ENCODE assay signal across 13 mouse cellular contexts in genomic region chr7:25804792-25805191, GRCm38 (mm10). TPM values are rescaled to one million over a fixed set of nuclear protein-coding genes. Genes with fewer than 3 reads are reported as not detected.
A peak's percentile ranks its signal among the peaks of the same experiment; 100 is the strongest.
DNase-seq lines count a peak whose midpoint lies in the region; ATAC-seq and TF ChIP-seq lines count a peak whose summit lies in the region.
"Had no signal": no experiment of that assay in that cellular context is flagged by ENCODE, and none has a peak within 500 bp of the region (broad histone marks: within the 10 kb centered on the region; RNA-seq: fewer than 3 reads in every experiment).

No protein-coding gene starts in this region.

- no peak overlapping the region for H3K9ac ChIP-seq in heart, embryonic 15.5 days
- H3K9ac ChIP-seq in midbrain, embryonic 14.5 days (replicated peaks; ENCODE audit: low read length) = no peak overlapping the region
- no peak overlapping the region for H3K9ac ChIP-seq in midbrain, postnatal 0 days (replicated peaks; ENCODE audit: low read length, poor library complexity, severe bottlenecking)
- H3K9ac ChIP-seq in forebrain, postnatal 0 days = no peak overlapping the region
- no peak overlapping the region for H3K9ac ChIP-seq in hindbrain, postnatal 0 days (replicated peaks; ENCODE audit: low read length)
- H3K9ac ChIP-seq: hindbrain, embryonic 15.5 days; midbrain, embryonic 13.5 days; neural tube, embryonic 15.5 days had no signal

- no peak for ATAC-seq in heart, embryonic 15.5 days (replicated peaks; ENCODE audit: insufficient number of reproducible peaks, insufficient read depth, low FRiP score, low read depth)
- no peak for ATAC-seq in midbrain, embryonic 14.5 days (ENCODE audit: low FRiP score, low TSS enrichment)
- no peak for ATAC-seq in midbrain, postnatal 0 days (ENCODE audit: low FRiP score)
- no peak for ATAC-seq in forebrain, postnatal 0 days
- no peak for ATAC-seq in hindbrain, postnatal 0 days
- ATAC-seq: lung, postnatal 0 days had no signal

- H3K4me2 ChIP-seq in heart, embryonic 15.5 days = no peak overlapping the region
- H3K4me2 ChIP-seq in midbrain, embryonic 14.5 days (ENCODE audit: low read length) = no peak overlapping the region
- H3K4me2 ChIP-seq in midbrain, postnatal 0 days (ENCODE audit: low read depth, low read length, poor library complexity, severe bottlenecking) = no peak overlapping the region
- no peak overlapping the region for H3K4me2 ChIP-seq in forebrain, postnatal 0 days (ENCODE audit: low read depth)
- no peak overlapping the region for H3K4me2 ChIP-seq in hindbrain, postnatal 0 days (ENCODE audit: low read depth, low read length)

- DNase-seq in heart, postnatal 10 days = no peak
- peak; percentile 7 for DNase-seq in midbrain, embryonic 14.5 days
- no peak for DNase-seq in midbrain, postnatal 0 days (ENCODE audit: low spot score)
- DNase-seq in limb, embryonic 10.5 days (ENCODE audit: low spot score) = no peak
- no peak for DNase-seq in forebrain, postnatal 0 days
- DNase-seq in hindbrain, postnatal 0 days (ENCODE audit: low spot score) = no peak

- peaks cover 22% of the 10 kb centered on the region for H3K4me1 ChIP-seq in heart, embryonic 15.5 days (replicated peaks)
- H3K4me1 ChIP-seq in midbrain, embryonic 14.5 days (ENCODE audit: control insufficient read depth, insufficient read depth, low read length) = no peaks in the 10 kb centered on the region
- H3K4me1 ChIP-seq in midbrain, postnatal 0 days (ENCODE audit: insufficient read depth, low read length) = 0 out of 2 replicates have a peak, but pooled peaks cover 2% of the 10 kb centered on the region
- peaks cover 22% of the 10 kb centered on the region for H3K4me1 ChIP-seq in limb, embryonic 10.5 days
- H3K4me1 ChIP-seq in forebrain, postnatal 0 days (ENCODE audit: insufficient read depth) = peaks cover 3% of the 10 kb centered on the region; the same call in 1 of the 2 replicates
- H3K4me1 ChIP-seq in hindbrain, postnatal 0 days (ENCODE audit: insufficient read depth, low read length) = 0 out of 2 replicates have a peak, but pooled peaks cover 5% of the 10 kb centered on the region

- H3K4me3 ChIP-seq in heart, embryonic 15.5 days = no peak overlapping the region
- H3K4me3 ChIP-seq in midbrain, embryonic 14.5 days (replicated peaks; ENCODE audit: low read depth, low read length) = no peak overlapping the region
- no peak overlapping the region for H3K4me3 ChIP-seq in midbrain, postnatal 0 days (ENCODE audit: low read depth, low read length)
- no peak overlapping the region for H3K4me3 ChIP-seq in limb, embryonic 10.5 days
- H3K4me3 ChIP-seq in forebrain, postnatal 0 days (ENCODE audit: low read depth, low read length) = no peak overlapping the region
- no peak overlapping the region for H3K4me3 ChIP-seq in hindbrain, postnatal 0 days (ENCODE audit: low read length)
- H3K4me3 ChIP-seq: hindbrain, embryonic 15.5 days; midbrain, embryonic 13.5 days; myocyte; neural tube, embryonic 15.5 days had no signal

- intact Hi-C loops in heart, postnatal 10 days (cut with DNase I) = loop anchor here (1.0 to 5.0 kb wide), 2 partner anchors 48 to 117 kb away; partner anchors contain the start of gene Tgfb1

- WGBS in heart, embryonic 15.5 days = 38% methylated on average over 4 of the region's 4 CpGs
- 81% methylated on average over 4 of the region's 4 CpGs for WGBS in midbrain, embryonic 14.5 days
- 77% methylated on average over 4 of the region's 4 CpGs for WGBS in midbrain, postnatal 0 days
- WGBS in limb, embryonic 10.5 days = 87% methylated on average over 4 of the region's 4 CpGs
- 76% methylated on average over 4 of the region's 4 CpGs for WGBS in forebrain, postnatal 0 days
- 76% methylated on average over 4 of the region's 4 CpGs for WGBS in hindbrain, postnatal 0 days

- no peaks in the 10 kb centered on the region for H3K36me3 ChIP-seq in heart, embryonic 15.5 days
- H3K36me3 ChIP-seq in midbrain, embryonic 14.5 days (ENCODE audit: control insufficient read depth, insufficient read depth, low read length) = no peaks in the 10 kb centered on the region
- no peaks in the 10 kb centered on the region for H3K36me3 ChIP-seq in midbrain, postnatal 0 days (ENCODE audit: insufficient read depth, low read length)
- H3K36me3 ChIP-seq in limb, embryonic 10.5 days = no peaks in the 10 kb centered on the region
- no peaks in the 10 kb centered on the region for H3K36me3 ChIP-seq in forebrain, postnatal 0 days (ENCODE audit: insufficient read depth)
- no peaks in the 10 kb centered on the region for H3K36me3 ChIP-seq in hindbrain, postnatal 0 days (ENCODE audit: insufficient read depth, low read length)
- H3K36me3 ChIP-seq: embryonic facial prominence, embryonic 10.5 days; hindbrain, embryonic 15.5 days; midbrain, embryonic 13.5 days; neural tube, embryonic 15.5 days had no signal

- H3K9me3 ChIP-seq in heart, embryonic 15.5 days (replicated peaks) = no peaks in the 10 kb centered on the region
- no peaks in the 10 kb centered on the region for H3K9me3 ChIP-seq in midbrain, embryonic 14.5 days (ENCODE audit: control insufficient read depth, low read length)
- no peaks in the 10 kb centered on the region for H3K9me3 ChIP-seq in midbrain, postnatal 0 days (ENCODE audit: low read length)
- no peaks in the 10 kb centered on the region for H3K9me3 ChIP-seq in limb, embryonic 10.5 days (replicated peaks)
- no peaks in the 10 kb centered on the region for H3K9me3 ChIP-seq in forebrain, postnatal 0 days (ENCODE audit: low read length)
- no peaks in the 10 kb centered on the region for H3K9me3 ChIP-seq in hindbrain, postnatal 0 days (ENCODE audit: low read length)
- H3K9me3 ChIP-seq: embryonic facial prominence, embryonic 10.5 days; hindbrain, embryonic 15.5 days; midbrain, embryonic 13.5 days; neural tube, embryonic 15.5 days had no signal

- H3K27me3 ChIP-seq in heart, embryonic 15.5 days = no peaks in the 10 kb centered on the region
- no peaks in the 10 kb centered on the region for H3K27me3 ChIP-seq in midbrain, embryonic 14.5 days (ENCODE audit: control insufficient read depth, insufficient read depth, low read length)
- no peaks in the 10 kb centered on the region for H3K27me3 ChIP-seq in midbrain, postnatal 0 days (ENCODE audit: insufficient read depth, low read length)
- no peaks in the 10 kb centered on the region for H3K27me3 ChIP-seq in limb, embryonic 10.5 days (ENCODE audit: low read depth, poor library complexity, severe bottlenecking)
- no peaks in the 10 kb centered on the region for H3K27me3 ChIP-seq in forebrain, postnatal 0 days (ENCODE audit: insufficient read depth, low read length)
- H3K27me3 ChIP-seq in hindbrain, postnatal 0 days (ENCODE audit: insufficient read depth, low read length) = no peaks in the 10 kb centered on the region
- H3K27me3 ChIP-seq: hindbrain, embryonic 15.5 days; midbrain, embryonic 13.5 days; neural tube, embryonic 15.5 days had no signal

- TF ChIP-seq CTCF in midbrain, postnatal 0 days (IDR thresholded peaks at IDR 0.05) = no peak
- no peak for TF ChIP-seq CTCF in forebrain, postnatal 0 days (IDR thresholded peaks at IDR 0.05; ENCODE audit: low read depth)
- no peak for TF ChIP-seq CTCF in hindbrain, postnatal 0 days (IDR thresholded peaks at IDR 0.05; ENCODE audit: low read depth)

- 0 out of 2 replicates have a peak overlapping the region, but pooled peaks have one; percentile 10 for H3K27ac ChIP-seq in heart, embryonic 15.5 days
- H3K27ac ChIP-seq in midbrain, embryonic 14.5 days (replicated peaks; ENCODE audit: low read depth, low read length) = no peak overlapping the region
- no peak overlapping the region for H3K27ac ChIP-seq in midbrain, postnatal 0 days (ENCODE audit: low read depth, low read length)
- H3K27ac ChIP-seq in limb, embryonic 10.5 days = peak overlapping the region; percentile 3; the same call in 1 of the 2 replicates
- no peak overlapping the region for H3K27ac ChIP-seq in forebrain, postnatal 0 days (ENCODE audit: low read depth, low read length)
- no peak overlapping the region for H3K27ac ChIP-seq in hindbrain, postnatal 0 days
- H3K27ac ChIP-seq: embryonic facial prominence, embryonic 10.5 days; hindbrain, embryonic 15.5 days; midbrain, embryonic 13.5 days; neural tube, embryonic 15.5 days had no signal

RNA-seq across cellular contexts. Expression of gene Cyp2s1, which starts 11.9 kb away (rescaled TPM):
- polyA plus RNA-seq in heart, embryonic 15.5 days (2015; fragmentation: Nextera tagmentation; extraction: Ambion mirVana) = 3.3 and 5.1 TPM in 2 replicates
- 1 to 10 TPM; 6.1 to 7.0 TPM for total RNA-seq in heart, postnatal 10 days (2021)
- polyA plus RNA-seq in midbrain, embryonic 14.5 days (2014; fragmentation: Nextera tagmentation; extraction: Ambion mirVana) = 1.4 and 2.1 TPM in 2 replicates
- total RNA-seq in midbrain, postnatal 0 days (2014; rRNA removed) = 3.0 and 4.8 TPM in 2 replicates
- 2.5 and 3.4 TPM in 2 replicates for polyA plus RNA-seq in midbrain, postnatal 0 days (2015; fragmentation: Nextera tagmentation; extraction: Ambion mirVana)
- polyA plus RNA-seq in limb, embryonic 10.5 days (2016; fragmentation: Nextera tagmentation; extraction: Ambion mirVana) = 1.0 and 1.1 TPM in 2 replicates
- total RNA-seq in forebrain, postnatal 0 days (2014; rRNA removed) = 1.2 and 2.0 TPM in 2 replicates
- polyA plus RNA-seq in forebrain, postnatal 0 days (2015; fragmentation: Nextera tagmentation; extraction: Ambion mirVana) = 1.4 and 1.9 TPM in 2 replicates
- total RNA-seq in hindbrain, postnatal 0 days (2014; rRNA removed) = 3.8 and 4.4 TPM in 2 replicates
- 3.5 and 4.3 TPM in 2 replicates for polyA plus RNA-seq in hindbrain, postnatal 0 days (2015; fragmentation: Nextera tagmentation; extraction: Ambion mirVana)

RNA-seq across cellular contexts. Expression of gene Axl, which starts 16.3 kb away (rescaled TPM):
- 49.1 and 65.3 TPM in 2 replicates for polyA plus RNA-seq in heart, embryonic 15.5 days (2015; fragmentation: Nextera tagmentation; extraction: Ambion mirVana)
- total RNA-seq in heart, postnatal 10 days (2021) = 100 to 1,000 TPM; 113 to 139 TPM
- 9.3 and 20.2 TPM in 2 replicates for polyA plus RNA-seq in midbrain, embryonic 14.5 days (2014; fragmentation: Nextera tagmentation; extraction: Ambion mirVana)
- total RNA-seq in midbrain, postnatal 0 days (2014; rRNA removed) = 22.2 and 28.1 TPM in 2 replicates
- 16.5 and 20.7 TPM in 2 replicates for polyA plus RNA-seq in midbrain, postnatal 0 days (2015; fragmentation: Nextera tagmentation; extraction: Ambion mirVana)
- polyA plus RNA-seq in limb, embryonic 10.5 days (2016; fragmentation: Nextera tagmentation; extraction: Ambion mirVana) = 19.4 and 28.1 TPM in 2 replicates
- 15.8 and 17.7 TPM in 2 replicates for total RNA-seq in forebrain, postnatal 0 days (2014; rRNA removed)
- 14.6 and 16.1 TPM in 2 replicates for polyA plus RNA-seq in forebrain, postnatal 0 days (2015; fragmentation: Nextera tagmentation; extraction: Ambion mirVana)
- total RNA-seq in hindbrain, postnatal 0 days (2014; rRNA removed) = 41.7 and 44.3 TPM in 2 replicates
- polyA plus RNA-seq in hindbrain, postnatal 0 days (2015; fragmentation: Nextera tagmentation; extraction: Ambion mirVana) = 24.5 and 26.8 TPM in 2 replicates

RNA-seq across cellular contexts. Expression of gene Hnrnpul1, which starts 50.2 kb away (rescaled TPM):
- polyA plus RNA-seq in heart, embryonic 15.5 days (2015; fragmentation: Nextera tagmentation; extraction: Ambion mirVana) = 35.4 and 39.9 TPM in 2 replicates
- 100 to 1,000 TPM; 117 to 119 TPM for total RNA-seq in heart, postnatal 10 days (2021)
- 52.1 and 61.6 TPM in 2 replicates for polyA plus RNA-seq in midbrain, embryonic 14.5 days (2014; fragmentation: Nextera tagmentation; extraction: Ambion mirVana)
- total RNA-seq in midbrain, postnatal 0 days (2014; rRNA removed) = 117 and 126 TPM in 2 replicates
- 41.8 and 47.8 TPM in 2 replicates for polyA plus RNA-seq in midbrain, postnatal 0 days (2015; fragmentation: Nextera tagmentation; extraction: Ambion mirVana)
- polyA plus RNA-seq in limb, embryonic 10.5 days (2016; fragmentation: Nextera tagmentation; extraction: Ambion mirVana) = 61.7 and 67.7 TPM in 2 replicates
- total RNA-seq in forebrain, postnatal 0 days (2014; rRNA removed) = 110 and 144 TPM in 2 replicates
- polyA plus RNA-seq in forebrain, postnatal 0 days (2015; fragmentation: Nextera tagmentation; extraction: Ambion mirVana) = 47.3 and 47.9 TPM in 2 replicates
- 116 and 128 TPM in 2 replicates for total RNA-seq in hindbrain, postnatal 0 days (2014; rRNA removed)
- polyA plus RNA-seq in hindbrain, postnatal 0 days (2015; fragmentation: Nextera tagmentation; extraction: Ambion mirVana) = 43.4 and 44.6 TPM in 2 replicates

Comparison
In these comparisons a context has a peak if more than half of its experiments do, and no peak if none do; other contexts are left out.
1. H3K27ac ChIP-seq: peak in heart, embryonic 15.5 days (single experiment) and limb, embryonic 10.5 days (single experiment); none in midbrain, embryonic 14.5 days (single experiment), midbrain, postnatal 0 days (single experiment), forebrain, postnatal 0 days (single experiment) and hindbrain, postnatal 0 days (single experiment).